Mouse (Mus musculus) urinary bladder, postnatal 10 days (tissue): ENCODE data around the gene Neurl2.
"Not testable (repeated sequence)": the region's sequence is repeated elsewhere in the genome, so short reads cannot be mapped to it uniquely, and the experiment has no call there.

Experiments
- DNase-seq: peaks from one replicate; pipeline ENCODE4 v3.0.0; 2022; ENCODE audit warnings: low spot score

The Neurl2 gene

GRCm38 (mm10) chr2:164833314-164833959 is at the start of gene Neurl2:
Gene Neurl2 (minus strand): TSS chr2:164833456.
- DNase-seq, result peak; percentile 71

GRCm38 (mm10) chr2:164882619-164883018 is 49.4 kb upstream of the Neurl2 start:
- no peak for DNase-seq

- DNase-seq, result peak; percentile 61
Measured at GRCm38 (mm10) chr2:164879568-164880277, 46.5 kb upstream of the Neurl2 start.

- DNase-seq, result peak; percentile 83
Measured at GRCm38 (mm10) chr2:164879228-164879567, 45.9 kb upstream of the Neurl2 start, which contains the start of gene Pcif1. Gene Pcif1 (plus strand): TSS chr2:164879304.

GRCm38 (mm10) chr2:164878509-164879227 is 45.4 kb upstream of the Neurl2 start:
- no peak for DNase-seq

GRCm38 (mm10) chr2:164877376-164878215 is 44.3 kb upstream of the Neurl2 start:
- not testable (repeated sequence) for DNase-seq

GRCm38 (mm10) chr2:164875648-164876047 is 42.4 kb upstream of the Neurl2 start:
- not testable (repeated sequence) for DNase-seq

GRCm38 (mm10) chr2:164874239-164874769 is 41.0 kb upstream of the Neurl2 start:
- DNase-seq, result no peak

GRCm38 (mm10) chr2:164873621-164874020 is 40.4 kb upstream of the Neurl2 start:
- no peak for DNase-seq

GRCm38 (mm10) chr2:164871602-164872303 is 38.5 kb upstream of the Neurl2 start:
- DNase-seq, result no peak

GRCm38 (mm10) chr2:164868491-164868890 is 35.2 kb upstream of the Neurl2 start:
- DNase-seq, result no peak

- DNase-seq, result no peak
Measured at GRCm38 (mm10) chr2:164867566-164867965, 34.3 kb upstream of the Neurl2 start.

- DNase-seq, result no peak
Measured at GRCm38 (mm10) chr2:164866741-164867551, 33.7 kb upstream of the Neurl2 start.

GRCm38 (mm10) chr2:164864593-164864992 is 31.3 kb upstream of the Neurl2 start:
- no peak for DNase-seq

GRCm38 (mm10) chr2:164863411-164863810 is 30.2 kb upstream of the Neurl2 start:
- DNase-seq, result not testable (repeated sequence)

- DNase-seq, result no peak
Measured at GRCm38 (mm10) chr2:164862179-164862861, 29.1 kb upstream of the Neurl2 start.

GRCm38 (mm10) chr2:164861094-164861493 is 27.8 kb upstream of the Neurl2 start:
- DNase-seq, result no peak

GRCm38 (mm10) chr2:164859640-164860432 is 26.6 kb upstream of the Neurl2 start:
- no peak for DNase-seq

- DNase-seq, result no peak
Measured at GRCm38 (mm10) chr2:164859155-164859554, 25.9 kb upstream of the Neurl2 start.
